Mouse (Mus musculus): Measurements from ENCODE around the gene Tec. TPM values are rescaled to one million over a fixed set of nuclear protein-coding genes. Genes with fewer than 3 reads are reported as not detected.

The Tec gene
- total and polyA plus RNA-seq, 3 experiments: 7.9 to 25.9 (median 20.1) TPM

- Histone ChIP-seq H3K9ac (ENCODE audit: insufficient read depth, low read depth) (no peak overlapping the region), H3K4me1 (ENCODE audit: control insufficient read depth in 1 of 2, insufficient read depth in 2 of 2) (peaks cover 0 to under 1% of the 10 kb centered on the region in 2 experiments; a peak in 1 of 4 replicates), H3K9me3 (replicated peaks; ENCODE audit: low read length) (no peaks in the 10 kb centered on the region), H3K27me3 (replicated peaks) (no peaks in the 10 kb centered on the region), H3K27ac (ENCODE audit: insufficient read depth, low read depth) (no peak overlapping the region), H3K79me2 (replicated peaks; ENCODE audit: control insufficient read depth, extremely low read depth, insufficient read depth, poor library complexity, severe bottlenecking) (no peaks in the 10 kb centered on the region), H3K4me3 (replicated peaks in 1 of 3; ENCODE audit: low read depth in 2 of 3, low read length in 2 of 3, poor library complexity in 1 of 3) (no peak overlapping the region), H3K4me2 (ENCODE audit: insufficient read depth, low read depth, poor library complexity, severe bottlenecking) (no peak overlapping the region), H3K36me3 (replicated peaks in 1 of 2; ENCODE audit: control insufficient read depth in 1 of 2, insufficient read depth in 1 of 2, low read length in 1 of 2) (no peaks in the 10 kb centered on the region)
- in situ Hi-C loops (cut with MboI; ENCODE audit: low pct_ligation_motif_present, low pct_unique_long_range_greater_than_20kb, low sequenced_read_pairs) (no loop called here), dilution Hi-C loops (cut with MboI; ENCODE audit: extremely low pct_ligation_motif_present, extremely low pct_unique_long_range_greater_than_20kb, low sequenced_read_pairs) (no loop called here)
- TF ChIP-seq JUN (IDR thresholded peaks at IDR 0.05; ENCODE audit: insufficient read depth, low read depth, low read length) (no peak), BHLHE40 (IDR thresholded peaks at IDR 0.05; ENCODE audit: low read depth, low read length) (no peak), CTCF (conservative IDR thresholded peaks at IDR 0.05 in 1 of 2, IDR thresholded peaks at IDR 0.05 in 1 of 2; ENCODE audit: low read depth in 2 of 2, low read length in 2 of 2) (no peak), HCFC1 (IDR thresholded peaks at IDR 0.05; ENCODE audit: low read depth, low read length) (no peak), MXI1 (IDR thresholded peaks at IDR 0.05; ENCODE audit: low read depth, low read length) (no peak)
- DNase-seq (ENCODE audit: extremely low read depth): no peak
These were observed 28.4 kb upstream of the Tec start for GRCm38 (mm10) chr5:72896478-72897279.

- DNase-seq (ENCODE audit: extremely low read depth): no peak
- TF ChIP-seq ZMIZ1 (IDR thresholded peaks at IDR 0.05; ENCODE audit: low read depth, low read length) (no peak), PAX5 (IDR thresholded peaks at IDR 0.05; ENCODE audit: low read length) (no peak), RAD21 (IDR thresholded peaks at IDR 0.05; ENCODE audit: low read depth, low read length) (no peak), POLR2AphosphoS2 (IDR thresholded peaks at IDR 0.05; ENCODE audit: low read depth, low read length) (no peak), ZNF384 (IDR thresholded peaks at IDR 0.05; ENCODE audit: low read depth, low read length) (no peak), BHLHE40 (IDR thresholded peaks at IDR 0.05; ENCODE audit: low read depth, low read length) (no peak)
- no peak overlapping the region for H3K27ac ChIP-seq (ENCODE audit: insufficient read depth, low read depth)
- in situ Hi-C loops (cut with MboI; ENCODE audit: low pct_ligation_motif_present, low pct_unique_long_range_greater_than_20kb, low sequenced_read_pairs): no loop called here
- no peaks in the 10 kb centered on the region for H3K27me3 ChIP-seq (replicated peaks)
- peaks cover 0 to 2% of the 10 kb centered on the region in 2 experiments; a peak in 1 of 4 replicates for H3K4me1 ChIP-seq (ENCODE audit: control insufficient read depth in 1 of 2, insufficient read depth in 2 of 2)
- no peaks in the 10 kb centered on the region for H3K79me2 ChIP-seq (replicated peaks; ENCODE audit: control insufficient read depth, extremely low read depth, insufficient read depth, poor library complexity, severe bottlenecking)
- H3K4me3 ChIP-seq (replicated peaks in 1 of 3; ENCODE audit: low read depth in 2 of 3, low read length in 2 of 3, poor library complexity in 1 of 3): no peak overlapping the region
- H3K9me3 ChIP-seq (replicated peaks; ENCODE audit: low read length): no peaks in the 10 kb centered on the region
- dilution Hi-C loops (cut with MboI; ENCODE audit: extremely low pct_ligation_motif_present, extremely low pct_unique_long_range_greater_than_20kb, low sequenced_read_pairs): no loop called here
- H3K9ac ChIP-seq (ENCODE audit: insufficient read depth, low read depth): no peak overlapping the region
- H3K4me2 ChIP-seq (ENCODE audit: insufficient read depth, low read depth, poor library complexity, severe bottlenecking): no peak overlapping the region
- no peaks in the 10 kb centered on the region for H3K36me3 ChIP-seq (replicated peaks in 1 of 2; ENCODE audit: control insufficient read depth in 1 of 2, insufficient read depth in 1 of 2, low read length in 1 of 2)
These were observed 27.0 kb upstream of the Tec start for GRCm38 (mm10) chr5:72895261-72895660.

- in situ Hi-C loops (cut with MboI; ENCODE audit: low pct_ligation_motif_present, low pct_unique_long_range_greater_than_20kb, low sequenced_read_pairs): no loop called here
- Histone ChIP-seq H3K4me3 (replicated peaks in 1 of 3; ENCODE audit: low read depth in 2 of 3, low read length in 2 of 3, poor library complexity in 1 of 3) (no peak overlapping the region), H3K4me1 (ENCODE audit: control insufficient read depth in 1 of 2, insufficient read depth in 2 of 2) (peaks cover 0 to 2% of the 10 kb centered on the region in 2 experiments; a peak in 1 of 4 replicates), H3K9ac (ENCODE audit: insufficient read depth, low read depth) (no peak overlapping the region), H3K36me3 (replicated peaks in 1 of 2; ENCODE audit: control insufficient read depth in 1 of 2, insufficient read depth in 1 of 2, low read length in 1 of 2) (no peaks in the 10 kb centered on the region), H3K27ac (ENCODE audit: insufficient read depth, low read depth) (no peak overlapping the region), H3K4me2 (ENCODE audit: insufficient read depth, low read depth, poor library complexity, severe bottlenecking) (no peak overlapping the region), H3K27me3 (replicated peaks) (no peaks in the 10 kb centered on the region), H3K79me2 (replicated peaks; ENCODE audit: control insufficient read depth, extremely low read depth, insufficient read depth, poor library complexity, severe bottlenecking) (no peaks in the 10 kb centered on the region), H3K9me3 (replicated peaks; ENCODE audit: low read length) (no peaks in the 10 kb centered on the region)
- peak; percentile 48 for DNase-seq (ENCODE audit: extremely low read depth)
- dilution Hi-C loops (cut with MboI; ENCODE audit: extremely low pct_ligation_motif_present, extremely low pct_unique_long_range_greater_than_20kb, low sequenced_read_pairs): no loop called here
- TF ChIP-seq MYC (IDR thresholded peaks at IDR 0.05; ENCODE audit: low read depth, low read length) (peak; percentile 78; the same call in 1 of the 2 replicates), CHD1 (IDR thresholded peaks at IDR 0.05; ENCODE audit: low read depth, low read length) (no peak), POLR2A (IDR thresholded peaks at IDR 0.05; ENCODE audit: low read depth, low read length) (no peak), USF2 (conservative IDR thresholded peaks at IDR 0.05; ENCODE audit: low read depth, low read length) (no peak), SMC3 (IDR thresholded peaks at IDR 0.05; ENCODE audit: low read depth, low read length) (peak; percentile 61), ELF1 (IDR thresholded peaks at IDR 0.05; ENCODE audit: low read depth, low read length) (no peak), RCOR1 (conservative IDR thresholded peaks at IDR 0.05; ENCODE audit: low read depth, low read length) (no peak), PAX5 (IDR thresholded peaks at IDR 0.05; ENCODE audit: low read length) (no peak), BHLHE40 (IDR thresholded peaks at IDR 0.05; ENCODE audit: low read depth, low read length) (0 out of 2 replicates have a peak, but pooled peaks have one; percentile 29), JUND (conservative IDR thresholded peaks at IDR 0.05; ENCODE audit: low read depth, low read length) (no peak), CTCF (conservative IDR thresholded peaks at IDR 0.05 in 1 of 2, IDR thresholded peaks at IDR 0.05 in 1 of 2; ENCODE audit: low read depth in 2 of 2, low read length in 2 of 2) (peak; percentile 69 to 82), HCFC1 (IDR thresholded peaks at IDR 0.05; ENCODE audit: low read depth, low read length) (no peak), NELFE (IDR thresholded peaks at IDR 0.05; ENCODE audit: low read depth, low read length) (no peak), RAD21 (IDR thresholded peaks at IDR 0.05; ENCODE audit: low read depth, low read length) (peak; percentile 60), CHD2 (IDR thresholded peaks at IDR 0.05; ENCODE audit: low read length) (no peak), ZKSCAN1 (IDR thresholded peaks at IDR 0.05; ENCODE audit: borderline replicate concordance, low read depth, low read length) (no peak), NRF1 (IDR thresholded peaks at IDR 0.05; ENCODE audit: low read depth, low read length) (no peak), MAX (IDR thresholded peaks at IDR 0.05; ENCODE audit: low read length) (peak; percentile 81), E2F4 (IDR thresholded peaks at IDR 0.05; ENCODE audit: insufficient replicate concordance, low read depth, low read length) (no peak)
These were observed 25.7 kb upstream of the Tec start for GRCm38 (mm10) chr5:72893987-72894386.

All from CH12.LX (cell line).